Mouse (Mus musculus) lung, embryonic 15.5 days (tissue): ENCODE data around the gene Ctu2. TPM values are rescaled to one million over a fixed set of nuclear protein-coding genes. Genes with fewer than 3 reads are reported as not detected.

ENCODE experiments used
- ATAC-seq: fragments of 200-750 bp; cut with Nextera tagmentation; 2 replicates; pipeline ENCODE4 v1.8.0; 2017; ENCODE audit warnings: moderate number of reproducible peaks, borderline replicate concordance; ENCODE audit not compliant: low FRiP score, low TSS enrichment; ENCODE audit errors: extremely low read depth
- H3K27ac ChIP-seq: fragments of 300-500 bp; sonication (generic); 2 replicates; pipeline ENCODE4 v1.5.1; 2015; ENCODE audit warnings: moderate library complexity, mild to moderate bottlenecking, inconsistent platforms
- H3K27me3 ChIP-seq: fragments of 300-500 bp; sonication (generic); 2 replicates; pipeline ENCODE4 v1.6.1; 2015; ENCODE audit warnings: inconsistent platforms
- H3K36me3 ChIP-seq: fragments of 300-500 bp; sonication (generic); 2 replicates; pipeline ENCODE4 v1.6.1; 2015; ENCODE audit warnings: inconsistent platforms
- H3K4me1 ChIP-seq: fragments of 300-500 bp; sonication (generic); 2 replicates; pipeline ENCODE4 v1.6.1; 2015; ENCODE audit warnings: inconsistent platforms
- H3K4me2 ChIP-seq: fragments of 300-500 bp; sonication (generic); 2 replicates; pipeline ENCODE4 v1.6.1; 2015; ENCODE audit warnings: inconsistent platforms, mild to moderate bottlenecking, moderate library complexity
- H3K4me3 ChIP-seq: fragments of 300-500 bp; sonication (generic); 2 replicates; pipeline ENCODE4 v1.5.1; 2015; ENCODE audit warnings: mild to moderate bottlenecking, inconsistent platforms
- H3K9ac ChIP-seq: fragments of 300-500 bp; sonication (generic); 2 replicates; pipeline ENCODE4 v1.6.1; 2015; ENCODE audit warnings: inconsistent platforms
- H3K9me3 ChIP-seq: fragments of 300-500 bp; sonication (generic); 2 replicates; pipeline ENCODE4 v1.6.1; 2016; ENCODE audit warnings: inconsistent platforms
- WGBS: fragments of 180-500 bp; shearing (Covaris S2); methylation state at CpG from one replicate; pipeline ENCODE4 v1.1.7; 2015; 5-methylcytosine and 5-hydroxymethylcytosine counted together
- polyA plus RNA-seq: library from polyadenylated mRNA; unstranded; fragments of >200 nt; fragmentation: Nextera tagmentation; extraction: Ambion mirVana; gene quantifications from 2 replicates; pipeline ENCODE4 v1.2.1, GENCODE M21; 2015

Gene Ctu2
- polyA plus RNA-seq, 1 experiment from 2014 or later, result 38.3 TPM

DNA sequence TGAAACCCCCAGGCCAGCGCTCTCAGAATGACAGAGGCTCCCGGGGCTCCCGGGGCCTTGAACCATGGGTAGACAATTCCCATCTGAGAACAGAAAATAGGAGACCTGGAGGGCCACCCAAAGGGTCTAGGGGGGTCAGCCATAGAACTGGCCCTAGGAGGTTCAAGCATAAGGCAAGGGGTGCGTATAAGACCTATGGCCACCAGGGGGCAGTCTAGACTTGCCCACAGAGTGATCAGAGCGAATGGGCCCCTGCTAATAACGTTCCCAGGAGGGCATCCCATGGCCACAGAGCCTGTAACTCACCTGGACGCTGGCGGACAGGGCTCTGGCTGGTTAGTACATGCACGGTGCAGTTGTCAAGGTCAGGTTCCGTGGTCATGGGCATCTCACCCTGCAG, 24.9 kb downstream of the Ctu2 start:
- no peaks in the 10 kb centered on the region for H3K27me3 ChIP-seq
- H3K4me3 ChIP-seq, result no peak overlapping the region
- peaks cover 47% of the 10 kb centered on the region for H3K36me3 ChIP-seq
- H3K4me2 ChIP-seq, result no peak overlapping the region
- 30% methylated on average over 10 of the region's 10 CpGs for WGBS
- no peaks in the 10 kb centered on the region for H3K9me3 ChIP-seq
- no peak overlapping the region for H3K27ac ChIP-seq
- peak; percentile 35; the same call in 1 of the 2 replicates for ATAC-seq
- no peaks in the 10 kb centered on the region for H3K4me1 ChIP-seq
- no peak overlapping the region for H3K9ac ChIP-seq

DNA sequence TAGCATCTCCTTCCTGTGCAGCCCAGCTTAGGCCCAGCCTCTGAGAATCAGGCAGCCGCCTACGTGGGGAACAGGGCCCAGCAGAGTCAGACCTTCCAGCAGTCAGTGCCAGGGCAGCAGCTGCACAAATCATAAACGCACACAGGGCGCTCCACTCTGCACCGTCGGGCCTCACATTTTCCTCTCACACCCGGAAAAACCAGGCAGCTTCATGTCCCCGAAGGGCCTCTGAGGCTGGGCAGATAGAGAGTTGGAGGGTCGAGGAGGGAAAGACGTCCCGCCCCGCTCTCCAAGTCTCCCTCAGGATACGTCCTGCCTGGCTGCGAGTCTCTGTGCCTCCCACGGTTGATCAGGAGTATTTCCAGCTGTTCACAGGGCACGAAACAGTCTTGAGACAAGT, 35.6 kb downstream of the Ctu2 start:
- ATAC-seq, result peak; percentile 75; the same call in 1 of the 2 replicates
- Histone ChIP-seq H3K36me3 (peaks cover 10% of the 10 kb centered on the region; the same call in 1 of the 2 replicates), H3K4me3 (no peak overlapping the region), H3K4me1 (peaks cover 30% of the 10 kb centered on the region), H3K27ac (peak overlapping the region; percentile 84), H3K27me3 (no peaks in the 10 kb centered on the region), H3K4me2 (no peak overlapping the region), H3K9ac (no peak overlapping the region), H3K9me3 (no peaks in the 10 kb centered on the region)
- WGBS, result 43% methylated on average over 16 of the region's 16 CpGs

DNA sequence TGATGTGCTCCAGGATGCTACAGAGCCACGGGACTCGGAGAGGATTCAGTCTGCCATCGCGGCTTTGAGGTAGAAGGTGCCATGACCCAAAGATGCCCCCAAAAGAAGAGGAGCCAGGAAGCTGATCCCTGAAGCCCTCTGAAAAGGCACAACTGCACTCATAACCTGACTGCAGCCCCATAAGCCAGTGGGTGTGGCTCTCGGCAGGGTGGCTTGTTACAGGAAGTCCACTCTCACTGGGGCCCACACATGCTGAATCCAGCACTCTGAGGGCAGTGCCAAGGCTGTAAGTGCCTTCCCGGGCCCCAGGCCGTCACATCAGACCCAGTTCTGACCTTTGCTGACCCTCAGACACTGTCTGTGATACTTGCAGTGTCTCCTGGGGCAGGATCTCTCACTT, 36.4 kb downstream of the Ctu2 start:
- Histone ChIP-seq H3K4me1 (peaks cover 38% of the 10 kb centered on the region), H3K27ac (peak overlapping the region; percentile 84), H3K36me3 (peaks cover 10% of the 10 kb centered on the region; the same call in 1 of the 2 replicates), H3K27me3 (no peaks in the 10 kb centered on the region), H3K9me3 (no peaks in the 10 kb centered on the region), H3K4me3 (no peak overlapping the region), H3K9ac (no peak overlapping the region), H3K4me2 (no peak overlapping the region)
- no peak for ATAC-seq
- 58% methylated on average over 7 of the region's 7 CpGs for WGBS

DNA sequence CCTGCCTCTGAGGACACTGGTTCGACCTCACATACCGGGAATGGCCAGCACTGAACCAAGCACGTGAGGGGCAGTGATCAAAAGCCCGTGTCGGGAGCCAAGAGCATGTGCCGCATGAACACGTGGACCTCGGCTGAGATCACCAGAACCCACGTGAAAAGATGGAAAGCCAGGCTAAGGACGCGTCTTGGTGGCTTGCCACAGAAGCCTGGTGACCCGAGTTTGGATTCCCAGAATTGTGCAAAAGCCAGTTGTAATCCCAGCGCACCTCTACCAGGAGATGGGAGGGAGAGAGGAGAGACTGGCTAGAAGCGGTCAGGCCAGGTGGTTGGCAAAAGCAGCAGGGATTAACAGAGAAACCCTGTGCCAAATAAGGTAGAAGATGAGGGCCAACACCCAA, 39.8 kb downstream of the Ctu2 start:
- peaks cover 63% of the 10 kb centered on the region for H3K4me1 ChIP-seq
- 86% methylated on average over 14 of the region's 14 CpGs for WGBS
- H3K9ac ChIP-seq, result no peak overlapping the region
- no peaks in the 10 kb centered on the region for H3K27me3 ChIP-seq
- peaks cover 10% of the 10 kb centered on the region; the same call in 1 of the 2 replicates for H3K36me3 ChIP-seq
- no peaks in the 10 kb centered on the region for H3K9me3 ChIP-seq
- no peak overlapping the region for H3K4me3 ChIP-seq
- ATAC-seq, result no peak
- H3K4me2 ChIP-seq, result no peak overlapping the region
- peak overlapping the region; percentile 86; the same call in 1 of the 2 replicates for H3K27ac ChIP-seq

DNA sequence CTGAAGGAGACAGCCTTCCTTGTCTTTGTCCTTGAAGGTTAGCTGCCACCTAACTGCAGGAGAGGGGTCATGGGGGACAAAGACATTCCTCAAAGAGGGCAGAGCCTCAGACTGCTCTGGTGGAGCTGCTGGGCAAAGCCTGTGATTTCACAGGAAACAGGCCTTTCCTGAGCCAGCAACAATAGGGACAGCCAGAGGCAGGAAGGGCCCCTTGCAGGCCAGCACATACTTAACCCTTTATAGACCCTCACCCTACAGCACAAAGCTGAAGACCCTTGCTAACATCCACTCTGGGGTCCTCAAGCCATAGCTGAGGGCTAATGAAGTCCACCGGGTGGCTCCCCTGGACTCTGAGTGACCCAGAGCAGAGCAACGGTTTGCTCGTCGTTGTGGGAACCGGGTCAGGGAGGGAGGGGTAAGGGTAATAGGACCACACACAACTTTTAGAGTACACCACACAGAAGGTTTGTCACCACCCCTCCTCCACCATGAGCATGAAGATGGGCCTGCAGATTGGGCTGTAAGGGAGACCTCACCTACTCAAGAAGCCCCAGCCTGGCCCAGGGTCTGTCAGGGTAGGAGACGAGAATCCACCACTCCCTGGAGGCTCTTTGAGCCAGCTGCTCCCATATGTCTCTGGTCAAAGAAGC, 41.7 kb downstream of the Ctu2 start:
- Histone ChIP-seq H3K9ac (no peak overlapping the region), H3K9me3 (no peaks in the 10 kb centered on the region), H3K27ac (peak overlapping the region; percentile 86), H3K4me3 (no peak overlapping the region), H3K4me2 (peak overlapping the region; percentile 25), H3K4me1 (peaks cover 50% of the 10 kb centered on the region), H3K36me3 (peaks cover 5% of the 10 kb centered on the region; the same call in 1 of the 2 replicates), H3K27me3 (no peaks in the 10 kb centered on the region)
- WGBS, result 16% methylated on average over 6 of the region's 6 CpGs
- peak; percentile 76; the same call in 1 of the 2 replicates for ATAC-seq

DNA sequence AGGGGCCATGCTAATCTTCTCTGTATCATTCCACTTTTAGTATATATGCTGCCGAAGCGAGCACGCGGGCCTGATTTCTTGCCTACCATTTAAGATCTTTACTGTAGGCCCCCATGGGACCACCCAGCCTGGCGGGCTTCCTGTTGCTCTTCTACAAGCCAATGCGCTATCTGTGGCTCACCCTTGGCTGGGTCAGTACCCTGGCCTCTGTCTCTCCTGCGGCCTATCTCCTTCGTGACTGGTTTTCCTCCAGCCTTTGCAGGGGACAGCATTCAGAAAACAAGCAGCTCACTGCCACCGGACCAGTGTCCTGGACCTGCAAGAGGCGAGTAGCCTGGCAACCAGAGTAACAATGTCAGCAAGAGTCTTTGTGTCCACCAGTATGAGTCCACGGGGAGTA, 44.7 kb downstream of the Ctu2 start:
- Histone ChIP-seq H3K9me3 (no peaks in the 10 kb centered on the region), H3K4me3 (no peak overlapping the region), H3K4me1 (peaks cover 75% of the 10 kb centered on the region), H3K4me2 (no peak overlapping the region), H3K27ac (peak overlapping the region; percentile 52), H3K27me3 (no peaks in the 10 kb centered on the region), H3K36me3 (no peaks in the 10 kb centered on the region), H3K9ac (no peak overlapping the region)
- WGBS, result 69% methylated on average over 11 of the region's 11 CpGs
- no peak for ATAC-seq

DNA sequence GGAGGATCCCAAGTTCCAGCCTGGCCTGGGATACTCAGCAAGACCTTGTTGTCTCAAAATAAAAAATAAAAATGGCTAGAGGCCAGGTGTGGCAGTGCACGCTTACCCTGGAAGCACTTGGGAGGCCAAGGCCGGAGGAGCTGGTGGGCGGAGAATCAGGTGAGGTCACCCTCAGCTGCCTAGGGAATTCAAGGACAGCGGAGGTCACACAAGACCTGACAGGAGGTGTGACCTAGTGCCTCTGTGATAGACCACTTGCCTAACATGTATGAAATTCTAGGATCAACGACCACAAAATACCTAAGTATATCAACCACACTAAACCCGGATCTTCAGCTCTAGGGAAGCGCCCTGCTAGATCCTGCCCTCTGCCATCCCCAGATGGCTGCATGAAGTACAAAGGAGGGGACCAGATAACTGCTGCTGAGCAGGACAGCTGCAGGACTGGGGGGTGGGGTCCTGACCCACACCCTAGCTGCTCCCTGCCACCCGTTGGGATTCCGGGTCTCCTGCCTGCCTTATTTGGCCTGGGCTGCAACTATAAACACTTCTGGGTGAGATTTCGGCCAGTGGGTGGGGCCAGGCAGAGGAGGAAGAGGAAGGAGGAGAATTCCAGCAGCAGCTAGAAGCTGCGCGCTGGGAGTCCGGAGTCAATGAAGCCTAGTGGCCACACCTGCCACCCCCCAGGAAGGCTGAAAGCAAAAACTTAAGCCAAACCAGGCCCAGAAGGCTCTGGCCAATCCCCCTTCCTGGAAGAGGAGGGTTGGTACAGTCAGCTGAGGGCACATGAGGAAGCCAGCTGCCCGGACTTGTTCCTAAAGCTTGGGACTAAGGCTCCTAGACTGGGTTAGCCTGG, 47.1 kb downstream of the Ctu2 start:
- Histone ChIP-seq H3K4me2 (peak overlapping the region; percentile 33), H3K4me1 (peaks cover 79% of the 10 kb centered on the region), H3K9ac (peak overlapping the region; percentile 32), H3K36me3 (no peaks in the 10 kb centered on the region), H3K4me3 (0 out of 2 replicates have a peak overlapping the region, but pooled peaks have one; percentile 0), H3K9me3 (no peaks in the 10 kb centered on the region), H3K27ac (peak overlapping the region; percentile 85), H3K27me3 (no peaks in the 10 kb centered on the region)
- ATAC-seq, result peak; percentile 7; the same call in 1 of the 2 replicates
- 32% methylated on average over 14 of the region's 14 CpGs for WGBS

DNA sequence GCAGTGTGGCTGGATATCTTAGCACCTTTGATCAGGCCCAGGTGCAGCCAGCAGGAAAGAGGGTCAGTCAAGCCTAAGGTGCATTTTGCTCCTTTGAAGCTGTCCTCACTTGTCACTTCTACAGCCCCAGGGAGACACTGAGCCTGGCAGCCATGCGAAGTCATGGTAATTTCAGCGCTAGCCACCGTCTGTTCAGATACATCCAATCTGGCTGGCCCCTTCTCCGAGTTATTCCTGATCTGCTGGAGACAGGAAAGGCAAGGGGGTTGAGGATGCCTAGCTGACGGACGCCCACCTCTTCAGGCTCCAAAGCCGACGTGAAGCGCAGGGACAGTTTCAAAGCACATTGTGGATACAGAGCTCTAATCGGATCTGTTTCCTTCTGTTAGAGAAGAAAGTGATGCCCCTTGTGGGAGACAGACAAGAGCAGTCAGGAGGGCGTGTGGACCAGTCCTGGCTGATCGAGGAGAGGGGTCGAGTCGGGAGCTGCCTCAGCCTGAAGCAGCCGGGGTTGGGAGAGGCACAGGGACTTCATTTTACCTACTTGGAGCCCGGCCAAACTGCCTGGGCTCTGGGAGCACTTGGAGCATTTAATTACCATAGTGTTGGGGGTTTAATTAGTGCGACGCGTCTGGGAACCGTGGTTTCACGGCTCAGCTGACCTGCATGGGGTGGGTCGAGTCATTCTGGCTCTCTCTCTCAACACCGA, 47.9 kb downstream of the Ctu2 start:
- Histone ChIP-seq H3K36me3 (no peaks in the 10 kb centered on the region), H3K27me3 (no peaks in the 10 kb centered on the region), H3K27ac (peak overlapping the region; percentile 85), H3K4me3 (0 out of 2 replicates have a peak overlapping the region, but pooled peaks have one; percentile 0), H3K9me3 (no peaks in the 10 kb centered on the region), H3K4me2 (peak overlapping the region; percentile 33), H3K9ac (peak overlapping the region; percentile 32; the same call in 1 of the 2 replicates), H3K4me1 (peaks cover 73% of the 10 kb centered on the region)
- WGBS, result 14% methylated on average over 23 of the region's 23 CpGs
- ATAC-seq, result no peak

DNA sequence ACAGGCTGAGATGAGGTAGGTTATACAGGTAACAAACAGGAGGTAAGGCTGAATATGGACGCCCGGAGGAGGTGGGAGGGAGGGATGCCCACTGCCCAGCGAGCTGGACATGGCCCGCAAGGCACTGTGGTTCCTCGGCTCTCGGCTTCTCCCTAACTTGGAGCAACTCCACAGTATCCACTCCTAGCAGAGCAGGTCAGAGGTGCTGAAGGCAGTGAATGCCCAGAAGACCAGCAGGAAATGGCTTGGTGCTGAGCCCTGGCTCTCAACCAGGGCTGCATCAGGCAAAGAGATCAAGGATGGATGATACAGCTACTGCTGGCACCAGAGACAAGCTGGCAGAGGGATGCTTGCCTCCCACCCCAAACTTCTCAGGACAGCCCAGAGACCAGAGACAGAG, 48.6 kb downstream of the Ctu2 start:
- Histone ChIP-seq H3K4me3 (no peak overlapping the region), H3K36me3 (no peaks in the 10 kb centered on the region), H3K27ac (peak overlapping the region; percentile 85; the same call in 1 of the 2 replicates), H3K9ac (no peak overlapping the region), H3K27me3 (no peaks in the 10 kb centered on the region), H3K9me3 (no peaks in the 10 kb centered on the region), H3K4me1 (peaks cover 67% of the 10 kb centered on the region), H3K4me2 (0 out of 2 replicates have a peak overlapping the region, but pooled peaks have one; percentile 33)
- WGBS, result 65% methylated on average over 6 of the region's 6 CpGs
- ATAC-seq, result no peak

DNA sequence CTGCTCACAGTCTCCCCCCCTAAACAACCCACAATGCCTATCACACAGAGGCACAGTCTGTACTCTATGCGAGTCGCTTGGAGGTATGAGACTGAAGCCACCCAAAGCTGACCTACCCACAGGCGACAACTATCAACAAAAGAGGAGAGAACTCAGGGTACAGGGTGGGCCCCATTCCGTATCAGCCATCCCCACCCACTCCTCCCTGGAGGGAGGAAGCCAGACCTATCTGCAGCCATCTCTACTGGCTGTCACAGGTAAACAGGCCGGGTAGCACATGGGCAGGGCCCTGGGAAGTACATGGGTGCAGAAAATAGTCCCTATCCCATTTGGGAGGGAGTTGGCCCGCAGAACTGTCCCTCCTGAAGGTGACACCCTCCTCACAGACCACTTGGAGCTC, 49.1 kb downstream of the Ctu2 start:
- Histone ChIP-seq H3K36me3 (no peaks in the 10 kb centered on the region), H3K27ac (peak overlapping the region; percentile 86; the same call in 1 of the 2 replicates), H3K4me2 (no peak overlapping the region), H3K4me1 (peaks cover 64% of the 10 kb centered on the region), H3K4me3 (no peak overlapping the region), H3K9ac (no peak overlapping the region), H3K9me3 (no peaks in the 10 kb centered on the region), H3K27me3 (no peaks in the 10 kb centered on the region)
- ATAC-seq, result no peak
- 77% methylated on average over 6 of the region's 6 CpGs for WGBS

DNA sequence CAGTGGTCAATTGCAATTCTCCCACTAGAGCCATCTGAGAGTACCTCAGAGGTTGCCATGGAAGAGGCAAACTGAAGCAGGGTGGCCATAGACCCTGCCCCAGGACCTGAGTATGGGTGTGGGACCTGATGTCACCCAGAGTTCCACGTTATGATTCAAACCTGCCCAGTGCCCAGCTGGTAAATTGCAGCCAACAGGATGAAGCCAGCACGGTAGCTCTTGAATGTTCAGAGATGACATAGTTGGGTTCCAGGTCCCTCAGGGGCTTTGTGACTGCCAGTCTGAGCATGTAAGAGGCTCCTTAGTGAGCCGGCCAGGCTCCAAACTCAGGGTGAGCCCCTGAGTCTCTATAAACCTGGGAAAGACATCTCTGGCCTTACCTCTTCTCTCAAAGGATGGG, 50.1 kb downstream of the Ctu2 start:
- Histone ChIP-seq H3K9me3 (no peaks in the 10 kb centered on the region), H3K27me3 (no peaks in the 10 kb centered on the region), H3K4me1 (peaks cover 64% of the 10 kb centered on the region), H3K36me3 (no peaks in the 10 kb centered on the region), H3K4me2 (no peak overlapping the region), H3K4me3 (no peak overlapping the region), H3K9ac (no peak overlapping the region), H3K27ac (peak overlapping the region; percentile 86)
- ATAC-seq, result no peak
- WGBS, result 38% methylated on average over 3 of the region's 3 CpGs
